Mouse (Mus musculus): ENCODE data around the gene Ifna7. TPM values are rescaled to one million over a fixed set of nuclear protein-coding genes. Genes with fewer than 3 reads are reported as not detected.

The Ifna7 gene
- polyA plus RNA-seq, 1 experiment from 2014 or later: not detected

- no peaks in the 10 kb centered on the region for H3K36me3 ChIP-seq (ENCODE audit: inconsistent target)
- peak overlapping the region; percentile 75 for H3K27ac ChIP-seq
- WGBS (ENCODE audit: missing documents): 5% methylated on average over 5 of the region's 6 CpGs
- H3K79me2 ChIP-seq (ENCODE audit: inconsistent target): no peaks in the 10 kb centered on the region
- H3K4me3 ChIP-seq (ENCODE audit: inconsistent target): no peak overlapping the region
These were observed 49.1 kb downstream of the Ifna7 start for GRCm38 (mm10) chr4:88865011-88865569.

Other genes with a start within 250 kb of the Ifna7 start
- not detected in 3 replicates for gene Ifna14, start 244.4 kb upstream of the Ifna7 start, polyA plus RNA-seq (2018)
- not detected in 3 replicates for gene Ifna9, start 223.8 kb upstream of the Ifna7 start, polyA plus RNA-seq (2018)
- gene Ifna12, start 212.9 kb upstream of the Ifna7 start, polyA plus RNA-seq (2018): not detected in 3 replicates
- gene C87499, start 181.8 kb upstream of the Ifna7 start, polyA plus RNA-seq (2018): not detected in 3 replicates
- gene Ifna13, start 171.8 kb upstream of the Ifna7 start, polyA plus RNA-seq (2018): not detected in 3 replicates
- not detected in 3 replicates for gene Ifna16, start 139.3 kb upstream of the Ifna7 start, polyA plus RNA-seq (2018)
- gene Ifna2, start 132.3 kb upstream of the Ifna7 start, polyA plus RNA-seq (2018): not detected in 3 replicates
- not detected in 3 replicates for gene Ifnab, start 124.9 kb upstream of the Ifna7 start, polyA plus RNA-seq (2018)
- 0.47 TPM in 1 of 3 replicates, not detected in the others for gene Gm26566, start 94.4 kb upstream of the Ifna7 start, polyA plus RNA-seq (2018)
- 50.3 to 101 TPM (median 75.4 TPM) in 3 replicates for gene Klhl9, start 93.8 kb upstream of the Ifna7 start, polyA plus RNA-seq (2018)
- gene Gm13271, start 61.4 kb upstream of the Ifna7 start, polyA plus RNA-seq (2018): not detected in 3 replicates
- gene Gm13283, start 56.1 kb upstream of the Ifna7 start, polyA plus RNA-seq (2018): not detected in 3 replicates
- not detected in 3 replicates for gene Gm13290, start 42.4 kb upstream of the Ifna7 start, polyA plus RNA-seq (2018)
- gene Gm13289, start 39.3 kb upstream of the Ifna7 start, polyA plus RNA-seq (2018): not detected in 3 replicates
- gene Gm13272, start 36.4 kb upstream of the Ifna7 start, polyA plus RNA-seq (2018): not detected in 3 replicates
- not detected in 3 replicates for gene Ifnz, start 34.1 kb upstream of the Ifna7 start, polyA plus RNA-seq (2018)
- not detected in 3 replicates for gene Gm13276, start 30.5 kb upstream of the Ifna7 start, polyA plus RNA-seq (2018)
- not detected in 3 replicates for gene Gm13277, start 27.6 kb upstream of the Ifna7 start, polyA plus RNA-seq (2018)
- gene Gm13278, start 24.7 kb upstream of the Ifna7 start, polyA plus RNA-seq (2018): not detected in 3 replicates
- gene Gm13275, start 21.7 kb upstream of the Ifna7 start, polyA plus RNA-seq (2018): not detected in 3 replicates
- gene Gm13279, start 18.8 kb upstream of the Ifna7 start, polyA plus RNA-seq (2018): not detected in 3 replicates
- not detected in 3 replicates for gene Gm13285, start 16.6 kb upstream of the Ifna7 start, polyA plus RNA-seq (2018)
- not detected in 3 replicates for gene Gm13287, start 13.0 kb upstream of the Ifna7 start, polyA plus RNA-seq (2018)
- not detected in 3 replicates for gene Gm13288, start 10.7 kb upstream of the Ifna7 start, polyA plus RNA-seq (2018)
- not detected in 3 replicates for gene Ifna11, start 3.7 kb downstream of the Ifna7 start, polyA plus RNA-seq (2018)
- gene Ifna6, start 11.2 kb downstream of the Ifna7 start, polyA plus RNA-seq (2018): not detected in 3 replicates
- not detected in 3 replicates for gene Ifna5, start 19.3 kb downstream of the Ifna7 start, polyA plus RNA-seq (2018)
- gene Ifna4, start 25.6 kb downstream of the Ifna7 start, polyA plus RNA-seq (2018): not detected in 3 replicates
- not detected in 3 replicates for gene Ifna1, start 33.9 kb downstream of the Ifna7 start, polyA plus RNA-seq (2018)
- gene Ifne, start 64.0 kb downstream of the Ifna7 start, polyA plus RNA-seq (2018): not detected in 3 replicates

Measured in macrophage (primary cell).